Mouse (Mus musculus) midbrain, embryonic 10.5 days (tissue): ENCODE measurements at regions not wholly inside any gene's neighbourhood (a gene's known extent, or its start where the extent isn't known, plus 50 kb on each side); places are given as distances from the start of the nearest gene placed in this dataset.

Experiments used
- DNase-seq: peaks from one replicate; pipeline ENCODE4 v3.0.0-alpha.2; 2017; ENCODE audit warnings: low spot score
- H3K27ac ChIP-seq: fragments of 300-500 bp; sonication (generic); replicated peaks from 2 replicates; pipeline ENCODE4 v1.5.1; 2016; ENCODE audit warnings: mild to moderate bottlenecking
- H3K27me3 ChIP-seq: fragments of 300-500 bp; sonication (generic); 2 replicates; pipeline ENCODE4 v1.6.1; 2016; ENCODE audit warnings: low read depth, mild to moderate bottlenecking; ENCODE audit not compliant: poor library complexity, severe bottlenecking
- H3K36me3 ChIP-seq: fragments of 300-500 bp; sonication (generic); 2 replicates; pipeline ENCODE4 v1.6.1; 2016; ENCODE audit warnings: mild to moderate bottlenecking, moderate library complexity
- H3K4me1 ChIP-seq: fragments of 300-500 bp; sonication (generic); 2 replicates; pipeline ENCODE4 v1.6.1; 2016
- H3K4me3 ChIP-seq: fragments of 300-500 bp; sonication (generic); 2 replicates; pipeline ENCODE4 v1.5.1; 2016; ENCODE audit warnings: mild to moderate bottlenecking, moderate library complexity
- H3K9me3 ChIP-seq: fragments of 300-500 bp; sonication (generic); replicated peaks from 2 replicates; pipeline ENCODE4 v1.6.1; 2016; ENCODE audit warnings: mild to moderate bottlenecking
- WGBS: fragments of 180-500 bp; shearing (Covaris S2); methylation state at CpG from one replicate; pipeline ENCODE4 v1.1.7; 2016; 5-methylcytosine and 5-hydroxymethylcytosine counted together

DNA sequence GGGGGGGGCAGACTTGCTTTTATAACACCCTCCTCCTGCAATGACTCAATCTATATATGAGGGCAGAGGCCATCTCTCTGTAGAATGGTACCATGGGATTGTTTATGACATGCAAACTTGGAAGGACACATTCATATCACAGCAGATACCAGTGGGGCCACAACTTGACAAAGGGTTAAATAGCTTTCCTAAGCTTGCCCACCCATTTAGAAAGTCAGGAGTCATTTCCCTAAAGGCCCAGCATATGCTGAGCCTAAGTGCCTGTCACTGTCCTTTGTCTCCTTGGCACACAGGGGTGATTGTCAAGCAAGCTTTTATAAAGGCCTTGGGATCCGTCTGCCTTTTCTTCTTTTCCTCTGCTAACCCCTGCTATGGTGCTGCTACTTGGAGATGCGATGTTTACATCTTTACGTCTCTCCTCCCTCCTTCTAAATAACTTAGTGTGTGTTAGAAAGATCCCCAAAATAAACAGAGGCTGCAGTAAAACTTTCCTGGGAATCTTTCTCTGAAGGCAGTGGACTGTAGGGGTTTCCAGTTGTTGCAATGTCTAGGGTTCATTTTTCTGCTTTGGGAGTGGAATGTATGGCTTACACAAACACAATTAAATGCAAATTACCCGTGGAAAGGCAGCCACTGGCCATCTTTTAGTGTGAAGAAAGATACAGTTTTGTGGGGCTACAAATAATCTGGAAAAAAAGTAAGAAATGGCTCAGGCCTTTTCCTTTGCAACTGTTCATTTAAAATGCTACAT, 161.5 kb upstream of the Bmper start:
- Histone ChIP-seq H3K27me3 (peaks cover 18% of the 10 kb centered on the region; the same call in 1 of the 2 replicates), H3K27ac (peak overlapping the region; percentile 74), H3K36me3 (no peaks in the 10 kb centered on the region), H3K4me1 (peaks cover 32% of the 10 kb centered on the region), H3K4me3 (no peak overlapping the region), H3K9me3 (no peaks in the 10 kb centered on the region)
- WGBS, result 13% methylated on average over 4 of the region's 4 CpGs
- peak; percentile 26 for DNase-seq

DNA sequence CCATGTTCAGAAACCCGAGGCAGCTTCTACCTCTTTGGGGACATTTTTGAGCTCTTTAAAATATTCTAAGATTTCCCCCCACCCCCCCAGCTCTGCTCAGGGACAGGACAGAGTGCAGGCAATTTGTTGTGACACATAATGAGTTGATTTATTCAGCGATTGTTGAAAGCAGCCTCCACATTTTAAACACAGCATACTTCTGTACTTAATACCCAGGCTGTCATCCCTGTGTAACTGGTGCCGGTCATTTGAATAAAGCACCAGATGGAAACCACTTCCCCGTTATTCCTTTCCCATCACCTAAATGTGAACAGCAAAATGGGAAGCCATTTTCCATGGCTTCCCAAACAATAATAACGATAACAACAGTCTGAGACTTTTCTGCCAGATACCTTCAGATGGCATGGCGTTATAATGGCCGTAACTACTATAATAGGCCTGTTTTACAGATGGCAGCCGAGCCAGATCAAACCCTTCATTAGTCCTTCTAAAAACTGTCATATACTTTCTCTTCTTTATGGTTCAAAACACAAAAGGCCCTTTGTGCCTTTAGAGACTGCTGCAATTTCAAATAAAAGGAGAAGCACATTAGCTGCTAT, 160.7 kb upstream of the Bmper start:
- peaks cover 32% of the 10 kb centered on the region for H3K4me1 ChIP-seq
- 74% methylated on average over 8 of the region's 8 CpGs for WGBS
- no peak for DNase-seq

DNA sequence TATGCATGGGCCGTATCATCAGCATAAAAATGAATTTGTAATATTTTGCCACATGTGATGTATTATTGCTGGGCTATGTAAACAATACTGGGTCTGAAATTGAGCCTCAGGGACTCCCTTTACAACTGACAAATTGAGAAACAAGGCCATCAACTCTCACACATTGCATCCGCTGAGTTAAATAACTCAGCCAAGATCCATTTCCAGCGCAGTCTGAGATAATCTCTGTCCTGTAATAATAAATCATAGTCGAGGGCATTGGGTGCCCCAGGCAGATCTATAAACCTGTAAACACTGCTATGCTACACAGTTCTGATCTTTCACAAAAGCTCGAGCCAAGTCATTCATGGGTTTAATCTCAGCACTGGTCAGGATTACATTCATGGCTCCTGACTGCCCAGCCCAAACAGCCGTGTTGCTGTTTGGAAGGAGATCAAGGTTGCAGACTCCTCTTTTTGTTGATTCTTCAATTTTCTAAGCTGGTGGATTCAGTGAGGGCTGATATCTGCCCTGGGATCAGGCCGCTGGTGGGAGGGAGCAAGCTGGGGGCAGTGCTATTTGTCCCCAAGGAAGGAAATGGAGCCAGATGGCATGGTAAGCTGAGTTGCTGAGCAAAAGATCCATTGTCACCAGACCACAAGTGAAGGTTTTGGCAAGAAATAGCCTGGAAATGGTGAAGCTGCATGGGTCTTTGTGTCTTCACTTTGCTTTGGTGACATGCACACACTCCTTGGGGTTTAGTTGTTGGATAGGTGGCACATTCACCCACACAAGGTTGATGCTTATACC, 160.0 kb upstream of the Bmper start:
- H3K36me3 ChIP-seq, result no peaks in the 10 kb centered on the region
- H3K4me3 ChIP-seq, result no peak overlapping the region
- 76% methylated on average over 7 of the region's 7 CpGs for WGBS

More for the DNA sequence above, 160.7 kb upstream of the Bmper start:
- peak overlapping the region; percentile 74; the same call in 1 of the 2 replicates for H3K27ac ChIP-seq
- no peaks in the 10 kb centered on the region for H3K9me3 ChIP-seq
- no peak overlapping the region for H3K4me3 ChIP-seq
- H3K27me3 ChIP-seq, result peaks cover 26% of the 10 kb centered on the region
- H3K36me3 ChIP-seq, result no peaks in the 10 kb centered on the region

DNA sequence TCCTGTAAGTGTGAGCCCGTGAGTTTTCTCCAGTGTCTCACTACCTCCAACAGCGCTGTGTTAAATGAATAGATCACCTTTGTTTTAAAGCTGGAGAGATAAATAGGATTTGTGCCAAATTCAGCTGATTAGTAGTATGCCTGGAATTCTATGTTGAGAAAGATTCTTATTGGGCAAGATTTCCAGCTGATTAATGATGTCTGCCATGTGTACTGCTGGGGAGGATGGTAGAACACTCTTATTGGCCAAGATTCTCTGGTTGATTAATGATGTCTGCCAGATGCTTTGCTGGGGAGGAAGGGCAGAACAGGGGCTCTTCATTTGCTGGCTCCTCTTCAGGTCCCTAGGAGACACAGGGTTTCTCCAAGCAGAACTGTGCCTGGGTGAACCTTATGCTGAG, 158.9 kb upstream of the Bmper start:
- H3K36me3 ChIP-seq, result no peaks in the 10 kb centered on the region
- no peak overlapping the region for H3K4me3 ChIP-seq
- peaks cover 32% of the 10 kb centered on the region for H3K4me1 ChIP-seq
- whole genome bisulfite sequencing, result 93% methylated on average over 2 of the region's 2 CpGs
- DNase-seq, result no peak
- no peaks in the 10 kb centered on the region for H3K9me3 ChIP-seq
- H3K27me3 ChIP-seq, result peaks cover 37% of the 10 kb centered on the region
- no peak overlapping the region for H3K27ac ChIP-seq

More for the DNA sequence above, 160.0 kb upstream of the Bmper start:
- peaks cover 33% of the 10 kb centered on the region for H3K27me3 ChIP-seq
- H3K27ac ChIP-seq, result peak overlapping the region; percentile 74; the same call in 1 of the 2 replicates
- peaks cover 32% of the 10 kb centered on the region for H3K4me1 ChIP-seq
- no peaks in the 10 kb centered on the region for H3K9me3 ChIP-seq
- DNase-seq, result no peak

DNA sequence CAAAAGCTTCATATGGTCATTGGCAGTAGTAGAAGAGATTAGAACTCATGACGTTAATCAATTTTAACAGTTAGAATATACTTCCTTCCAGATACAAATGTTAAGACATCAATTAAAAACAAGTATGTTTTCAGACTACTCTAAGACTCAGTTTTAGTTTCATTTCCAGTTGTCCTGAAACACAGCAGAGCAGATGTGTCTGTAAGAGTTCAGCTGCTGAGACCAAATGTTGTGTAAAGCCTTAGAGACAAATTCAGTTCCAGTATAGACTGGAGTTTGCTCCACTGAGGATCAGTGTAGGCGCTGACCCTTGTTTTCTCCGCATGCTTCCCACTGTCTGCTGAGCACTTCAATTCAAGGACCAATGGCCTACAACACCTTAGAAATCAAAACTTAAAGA, 158.1 kb upstream of the Bmper start:
- Histone ChIP-seq H3K9me3 (no peaks in the 10 kb centered on the region), H3K36me3 (no peaks in the 10 kb centered on the region), H3K4me3 (no peak overlapping the region), H3K27ac (no peak overlapping the region), H3K27me3 (peaks cover 28% of the 10 kb centered on the region), H3K4me1 (peaks cover 36% of the 10 kb centered on the region)
- WGBS, result 97% methylated on average over 3 of the region's 3 CpGs
- no peak for DNase-seq

DNA sequence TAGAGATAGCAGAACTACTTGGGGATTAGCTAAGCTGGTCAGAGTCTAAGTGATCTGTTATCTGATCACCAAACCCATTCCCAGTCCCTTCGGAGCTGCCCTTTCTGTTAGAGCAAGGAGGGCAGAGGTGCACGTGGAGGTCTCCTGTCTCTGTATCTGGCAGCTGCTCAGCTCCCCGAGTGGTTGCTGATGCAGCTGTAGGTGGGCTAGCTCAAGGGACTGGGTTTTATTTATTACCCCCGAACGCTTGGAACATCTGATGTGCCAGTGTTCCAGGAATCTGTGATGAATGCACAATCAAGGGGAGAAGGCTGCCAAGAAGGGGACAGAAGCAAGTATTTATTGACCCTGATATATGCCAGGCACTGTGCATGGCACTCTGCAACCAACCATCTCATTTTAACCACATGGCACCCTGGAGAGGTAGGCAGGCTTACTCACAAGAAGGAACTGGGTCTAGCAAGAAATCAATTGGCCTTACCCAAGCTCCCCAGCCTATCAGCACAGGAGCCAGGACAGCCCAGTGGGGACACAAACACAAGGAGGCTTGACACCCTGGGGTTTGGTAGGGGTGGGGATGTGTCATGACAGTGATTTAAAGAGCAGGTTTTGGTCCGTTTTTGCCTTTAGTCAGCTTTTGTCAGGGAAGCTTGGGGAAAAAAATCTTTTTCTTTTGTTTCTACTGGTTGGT, 154.6 kb upstream of the Bmper start:
- 79% methylated on average over 6 of the region's 6 CpGs for WGBS
- Histone ChIP-seq H3K36me3 (no peaks in the 10 kb centered on the region), H3K27ac (no peak overlapping the region), H3K4me1 (peaks cover 6% of the 10 kb centered on the region; the same call in 1 of the 2 replicates), H3K4me3 (no peak overlapping the region), H3K27me3 (peaks cover 27% of the 10 kb centered on the region), H3K9me3 (no peaks in the 10 kb centered on the region)
- DNase-seq, result no peak

DNA sequence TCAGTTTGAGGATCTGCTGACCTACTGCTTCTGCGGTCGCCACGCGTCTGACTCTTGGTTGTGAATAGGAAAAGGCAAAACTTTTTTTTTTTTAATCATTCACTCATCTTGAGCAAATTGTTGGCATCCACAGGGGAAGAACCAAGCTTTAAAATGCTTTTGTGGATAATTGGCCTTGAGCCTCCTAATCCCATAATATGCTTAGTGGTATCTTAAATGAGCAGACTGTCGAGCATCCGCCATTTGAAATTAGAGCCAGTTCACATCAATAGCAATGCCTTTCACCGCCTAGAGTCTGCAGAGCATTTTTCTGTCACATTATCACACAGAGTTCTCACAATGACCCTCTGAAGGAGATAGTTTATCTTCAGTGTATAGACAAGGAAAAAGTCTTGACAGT, 153.7 kb upstream of the Bmper start:
- no peaks in the 10 kb centered on the region for H3K36me3 ChIP-seq
- H3K4me3 ChIP-seq, result no peak overlapping the region
- no peak overlapping the region for H3K27ac ChIP-seq
- peaks cover 27% of the 10 kb centered on the region for H3K27me3 ChIP-seq
- H3K9me3 ChIP-seq, result no peaks in the 10 kb centered on the region
- DNase-seq, result no peak
- WGBS, result 64% methylated on average over 7 of the region's 7 CpGs
- H3K4me1 ChIP-seq, result peaks cover 6% of the 10 kb centered on the region; the same call in 1 of the 2 replicates

DNA sequence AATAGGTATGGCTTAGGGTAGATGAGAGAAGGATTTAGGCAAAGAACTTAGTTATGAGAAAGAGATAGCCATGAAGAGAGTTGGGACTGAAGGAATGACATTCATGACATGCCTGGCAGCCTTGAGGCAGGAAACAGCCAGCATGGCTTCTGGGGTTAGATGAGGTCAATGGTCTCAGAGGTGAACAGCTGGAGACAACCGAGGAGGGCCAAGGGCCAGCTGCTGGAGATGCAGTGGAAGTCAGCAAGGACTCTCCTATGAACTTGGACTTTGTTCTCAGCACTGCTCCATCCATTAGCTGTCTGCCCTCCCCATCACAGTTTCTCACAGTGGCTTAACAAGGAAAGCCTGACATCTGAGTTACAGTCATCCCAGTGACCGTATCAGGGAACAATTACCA, 151.9 kb upstream of the Bmper start:
- Histone ChIP-seq H3K9me3 (no peaks in the 10 kb centered on the region), H3K27ac (no peak overlapping the region), H3K4me3 (no peak overlapping the region), H3K27me3 (peaks cover 26% of the 10 kb centered on the region), H3K36me3 (no peaks in the 10 kb centered on the region), H3K4me1 (peaks cover 6% of the 10 kb centered on the region; the same call in 1 of the 2 replicates)
- WGBS, result 68% methylated on average over 2 of the region's 2 CpGs
- DNase-seq, result no peak

DNA sequence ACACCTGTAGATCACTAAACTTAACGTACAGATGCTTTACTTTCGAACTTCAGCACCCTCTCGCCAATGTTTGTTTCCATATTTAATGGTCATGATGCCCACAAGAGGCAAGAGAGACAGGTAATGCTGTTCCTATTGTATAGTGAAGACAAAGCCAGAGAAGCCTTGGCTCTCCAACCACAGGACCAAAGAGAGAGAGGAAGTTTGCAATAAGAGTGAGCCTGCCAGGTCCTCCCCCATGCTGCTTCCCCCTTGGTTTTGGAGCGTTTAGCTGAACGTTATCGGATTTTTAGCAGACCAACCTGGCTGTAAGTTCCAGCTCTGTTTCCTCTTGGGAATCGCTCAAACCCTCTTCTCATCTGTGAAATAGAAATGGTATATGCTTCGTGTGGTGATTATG, 150.1 kb upstream of the Bmper start:
- H3K4me1 ChIP-seq, result peaks cover 6% of the 10 kb centered on the region; the same call in 1 of the 2 replicates
- 90% methylated on average over 8 of the region's 8 CpGs for WGBS
- H3K27me3 ChIP-seq, result peaks cover 10% of the 10 kb centered on the region
- no peak overlapping the region for H3K4me3 ChIP-seq
- DNase-seq, result no peak
- H3K36me3 ChIP-seq, result no peaks in the 10 kb centered on the region
- H3K27ac ChIP-seq, result no peak overlapping the region
- no peaks in the 10 kb centered on the region for H3K9me3 ChIP-seq

DNA sequence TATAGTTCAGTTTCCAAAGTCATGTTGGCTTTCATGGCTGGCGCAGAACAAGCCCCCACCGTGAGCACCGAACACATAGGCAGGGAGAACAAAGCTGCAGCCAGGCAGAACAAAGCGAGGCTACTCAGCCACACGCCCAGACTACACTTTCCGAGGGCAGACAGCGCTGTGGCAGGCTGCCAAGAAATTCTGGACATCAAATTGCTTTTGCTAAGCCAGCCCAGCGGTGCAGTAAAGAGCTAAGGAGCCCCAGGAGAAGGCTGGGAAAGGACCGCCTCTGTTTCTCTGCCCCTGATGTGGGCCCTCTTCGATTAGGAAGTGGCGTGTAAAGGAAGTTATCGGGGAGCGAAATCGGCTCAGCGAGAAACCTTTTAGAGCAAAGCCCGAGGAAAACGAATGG, 139.3 kb upstream of the Bmper start:
- Histone ChIP-seq H3K27me3 (no peaks in the 10 kb centered on the region), H3K27ac (peak overlapping the region; percentile 79), H3K4me3 (no peak overlapping the region), H3K9me3 (no peaks in the 10 kb centered on the region), H3K4me1 (peaks cover 12% of the 10 kb centered on the region), H3K36me3 (no peaks in the 10 kb centered on the region)
- peak; percentile 67 for DNase-seq
- 45% methylated on average over 17 of the region's 17 CpGs for WGBS

DNA sequence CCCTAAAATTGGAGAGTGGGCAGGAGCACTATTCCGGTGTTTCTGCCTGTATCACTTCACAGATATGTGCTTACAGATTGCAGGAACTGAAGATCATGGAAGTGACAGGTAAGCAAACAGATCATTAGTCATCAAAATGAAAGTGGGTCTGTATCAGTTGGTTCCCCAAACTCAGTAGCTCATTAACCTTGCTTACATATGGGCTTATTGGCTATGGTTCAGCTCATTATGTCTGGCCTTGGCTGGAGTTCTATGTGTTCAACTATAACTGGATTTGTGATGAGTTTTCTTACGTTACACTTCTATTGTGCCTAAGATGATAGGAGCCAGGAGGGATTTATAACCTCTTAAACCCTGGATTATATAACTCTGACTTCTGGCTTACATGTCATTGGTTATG, 133.5 kb upstream of the Bmper start:
- Histone ChIP-seq H3K27ac (no peak overlapping the region), H3K4me3 (no peak overlapping the region), H3K36me3 (no peaks in the 10 kb centered on the region), H3K9me3 (no peaks in the 10 kb centered on the region), H3K4me1 (no peaks in the 10 kb centered on the region), H3K27me3 (no peaks in the 10 kb centered on the region)
- no peak for DNase-seq
- WGBS, result 84% methylated on average over 2 of the region's 2 CpGs

DNA sequence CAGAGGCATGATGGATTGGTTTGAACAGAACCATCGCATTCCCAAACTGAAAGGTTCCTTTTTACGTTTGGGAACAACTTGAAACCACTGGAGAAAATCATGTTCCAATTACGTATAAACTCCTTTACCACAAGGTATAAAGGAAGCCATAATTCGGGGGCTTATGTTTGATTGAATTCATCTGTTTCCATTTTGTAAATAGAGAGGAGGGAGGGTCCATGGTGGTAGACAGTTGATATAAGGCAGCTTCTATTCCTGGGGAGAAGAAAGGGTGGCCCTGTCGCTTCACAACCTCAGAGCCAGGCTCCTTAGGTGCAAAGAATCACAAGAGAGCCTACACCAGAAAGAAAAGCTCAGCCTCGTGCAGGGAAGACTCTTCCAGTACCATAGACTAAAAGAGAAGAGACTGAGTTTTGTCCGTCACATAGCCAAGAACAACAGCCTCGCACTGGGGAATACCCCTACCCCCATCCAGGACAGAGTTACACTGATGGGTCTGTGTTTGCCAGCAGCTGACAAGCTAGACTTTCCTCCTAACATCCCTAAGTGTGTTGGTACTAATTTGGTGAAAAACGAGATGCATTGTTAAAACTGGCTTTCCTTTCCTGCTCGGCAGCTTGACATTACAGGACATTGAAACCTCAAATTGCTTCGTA, 125.6 kb upstream of the Bmper start:
- DNase-seq, result no peak
- Histone ChIP-seq H3K36me3 (no peaks in the 10 kb centered on the region), H3K27ac (no peak overlapping the region), H3K4me1 (no peaks in the 10 kb centered on the region), H3K27me3 (no peaks in the 10 kb centered on the region), H3K9me3 (no peaks in the 10 kb centered on the region), H3K4me3 (no peak overlapping the region)
- WGBS, result 80% methylated on average over 11 of the region's 11 CpGs
